Mouse (Mus musculus): ENCODE results near the gene Itpr2. TPM values are rescaled to one million over a fixed set of nuclear protein-coding genes. Genes with fewer than 3 reads are reported as not detected.

Itpr2 gene
- polyA plus RNA-seq, 1 experiment from 2014 or later, result 6.0 TPM

DNA sequence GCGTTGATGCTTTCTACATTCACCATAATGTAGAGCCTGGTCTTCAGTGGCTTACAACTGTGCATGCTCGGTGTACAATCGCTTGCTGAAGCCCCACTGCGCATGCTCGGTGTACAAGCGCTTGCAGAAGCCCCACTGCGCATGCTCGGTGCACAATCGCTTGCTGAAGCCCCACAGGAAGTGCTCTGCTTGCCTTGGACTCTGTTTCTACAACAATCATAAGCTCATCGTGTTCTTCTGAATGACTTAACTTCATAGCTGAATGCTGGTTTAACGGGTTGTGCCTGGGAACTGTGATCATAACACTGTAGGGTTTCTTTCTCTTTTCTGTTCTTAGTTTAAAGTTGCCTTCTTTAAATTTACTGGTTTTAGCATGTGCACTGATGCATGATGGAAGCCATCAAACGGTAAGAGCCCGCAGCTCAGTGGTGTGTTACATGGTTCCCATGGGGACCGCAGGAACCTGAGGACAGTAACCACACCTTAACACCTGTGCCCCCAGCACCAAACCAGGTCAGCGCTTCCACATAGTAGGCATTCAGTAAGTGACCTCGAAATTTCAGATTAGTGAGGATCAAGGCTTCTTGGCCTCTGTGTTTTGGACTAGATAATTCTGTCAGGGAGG, 90.5 kb downstream of the Itpr2 start:
- Histone ChIP-seq H3K27ac (replicated peaks; ENCODE audit: low read depth, low read length) (no peak overlapping the region), H3K4me3 (replicated peaks; ENCODE audit: low read depth, low read length) (no peak overlapping the region), H3K36me3 (ENCODE audit: control insufficient read depth, insufficient read depth, low read length) (no peaks in the 10 kb centered on the region), H3K4me2 (ENCODE audit: low read length) (no peak overlapping the region), H3K27me3 (ENCODE audit: control insufficient read depth, insufficient read depth, low read length) (no peaks in the 10 kb centered on the region), H3K9ac (replicated peaks; ENCODE audit: low read length) (no peak overlapping the region), H3K4me1 (ENCODE audit: control insufficient read depth, insufficient read depth, low read length) (no peaks in the 10 kb centered on the region), H3K9me3 (ENCODE audit: control insufficient read depth, low read length) (no peaks in the 10 kb centered on the region)
- no peak for DNase-seq
- no peak for ATAC-seq (ENCODE audit: low FRiP score, low TSS enrichment)
- 81% methylated on average over 16 of the region's 16 CpGs for WGBS

GRCm38 (mm10) chr6:146410427-146410810, 91.6 kb downstream of the Itpr2 start:
- no peaks in the 10 kb centered on the region for H3K36me3 ChIP-seq (ENCODE audit: control insufficient read depth, insufficient read depth, low read length)
- no peaks in the 10 kb centered on the region for H3K9me3 ChIP-seq (ENCODE audit: control insufficient read depth, low read length)
- H3K4me3 ChIP-seq (replicated peaks; ENCODE audit: low read depth, low read length), result no peak overlapping the region
- H3K4me1 ChIP-seq (ENCODE audit: control insufficient read depth, insufficient read depth, low read length), result no peaks in the 10 kb centered on the region
- 76% methylated on average over 6 of the region's 6 CpGs for WGBS
- H3K9ac ChIP-seq (replicated peaks; ENCODE audit: low read length), result no peak overlapping the region
- no peak overlapping the region for H3K27ac ChIP-seq (replicated peaks; ENCODE audit: low read depth, low read length)
- no peak overlapping the region for H3K4me2 ChIP-seq (ENCODE audit: low read length)
- no peak for ATAC-seq (ENCODE audit: low FRiP score, low TSS enrichment)
- no peaks in the 10 kb centered on the region for H3K27me3 ChIP-seq (ENCODE audit: control insufficient read depth, insufficient read depth, low read length)
- DNase-seq, result no peak

- WGBS, result 22% methylated on average over 10 of the region's 10 CpGs
- peak; percentile 90 for DNase-seq
- H3K4me3 ChIP-seq (replicated peaks; ENCODE audit: low read depth, low read length), result no peak overlapping the region
- H3K36me3 ChIP-seq (ENCODE audit: control insufficient read depth, insufficient read depth, low read length), result no peaks in the 10 kb centered on the region
- H3K9ac ChIP-seq (replicated peaks; ENCODE audit: low read length), result no peak overlapping the region
- H3K27ac ChIP-seq (replicated peaks; ENCODE audit: low read depth, low read length), result 0 out of 2 replicates have a peak overlapping the region, but pooled peaks have one; percentile 21
- no peaks in the 10 kb centered on the region for H3K9me3 ChIP-seq (ENCODE audit: control insufficient read depth, low read length)
- ATAC-seq (ENCODE audit: low FRiP score, low TSS enrichment), result peak; percentile 61; the same call in 1 of the 2 replicates
- no peaks in the 10 kb centered on the region for H3K27me3 ChIP-seq (ENCODE audit: control insufficient read depth, insufficient read depth, low read length)
- peak overlapping the region; percentile 2; the same call in 1 of the 2 replicates for H3K4me2 ChIP-seq (ENCODE audit: low read length)
- no peaks in the 10 kb centered on the region for H3K4me1 ChIP-seq (ENCODE audit: control insufficient read depth, insufficient read depth, low read length)
These were observed 92.2 kb downstream of the Itpr2 start for GRCm38 (mm10) chr6:146409692-146410426.

- Histone ChIP-seq H3K27me3 (ENCODE audit: control insufficient read depth, insufficient read depth, low read length) (no peaks in the 10 kb centered on the region), H3K4me2 (ENCODE audit: low read length) (no peak overlapping the region), H3K9me3 (ENCODE audit: control insufficient read depth, low read length) (no peaks in the 10 kb centered on the region), H3K9ac (replicated peaks; ENCODE audit: low read length) (no peak overlapping the region), H3K4me1 (ENCODE audit: control insufficient read depth, insufficient read depth, low read length) (no peaks in the 10 kb centered on the region), H3K4me3 (replicated peaks; ENCODE audit: low read depth, low read length) (no peak overlapping the region), H3K36me3 (ENCODE audit: control insufficient read depth, insufficient read depth, low read length) (no peaks in the 10 kb centered on the region), H3K27ac (replicated peaks; ENCODE audit: low read depth, low read length) (no peak overlapping the region)
- no peak for ATAC-seq (ENCODE audit: low FRiP score, low TSS enrichment)
- DNase-seq, result peak; percentile 59
- 51% methylated on average over 6 of the region's 6 CpGs for WGBS
These were observed 96.6 kb downstream of the Itpr2 start for GRCm38 (mm10) chr6:146405380-146405779.

DNA sequence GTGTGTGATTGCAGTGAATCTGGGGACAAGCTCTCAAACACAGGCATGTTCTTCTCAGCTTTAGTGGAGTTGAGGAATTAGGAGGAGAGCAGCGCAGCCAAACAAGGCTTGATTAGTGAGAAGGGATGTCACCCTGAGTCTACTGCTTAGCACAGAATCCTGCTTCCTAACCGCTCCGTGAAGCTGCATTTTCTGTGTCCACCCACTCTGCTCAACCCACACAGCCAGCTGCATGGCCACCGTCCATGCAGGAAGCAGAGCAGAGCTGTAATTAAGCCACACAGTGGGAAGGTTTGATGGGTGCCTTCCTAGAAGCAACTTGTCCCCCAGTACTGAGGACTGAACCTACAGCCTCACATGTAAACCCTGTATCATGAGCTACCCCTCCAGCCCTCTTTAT, 97.1 kb downstream of the Itpr2 start:
- Histone ChIP-seq H3K36me3 (ENCODE audit: control insufficient read depth, insufficient read depth, low read length) (no peaks in the 10 kb centered on the region), H3K9me3 (ENCODE audit: control insufficient read depth, low read length) (no peaks in the 10 kb centered on the region), H3K27ac (replicated peaks; ENCODE audit: low read depth, low read length) (no peak overlapping the region), H3K4me2 (ENCODE audit: low read length) (no peak overlapping the region), H3K27me3 (ENCODE audit: control insufficient read depth, insufficient read depth, low read length) (no peaks in the 10 kb centered on the region), H3K4me3 (replicated peaks; ENCODE audit: low read depth, low read length) (no peak overlapping the region), H3K4me1 (ENCODE audit: control insufficient read depth, insufficient read depth, low read length) (no peaks in the 10 kb centered on the region), H3K9ac (replicated peaks; ENCODE audit: low read length) (no peak overlapping the region)
- WGBS, result 90% methylated on average over 4 of the region's 4 CpGs
- no peak for ATAC-seq (ENCODE audit: low FRiP score, low TSS enrichment)
- DNase-seq, result no peak

DNA sequence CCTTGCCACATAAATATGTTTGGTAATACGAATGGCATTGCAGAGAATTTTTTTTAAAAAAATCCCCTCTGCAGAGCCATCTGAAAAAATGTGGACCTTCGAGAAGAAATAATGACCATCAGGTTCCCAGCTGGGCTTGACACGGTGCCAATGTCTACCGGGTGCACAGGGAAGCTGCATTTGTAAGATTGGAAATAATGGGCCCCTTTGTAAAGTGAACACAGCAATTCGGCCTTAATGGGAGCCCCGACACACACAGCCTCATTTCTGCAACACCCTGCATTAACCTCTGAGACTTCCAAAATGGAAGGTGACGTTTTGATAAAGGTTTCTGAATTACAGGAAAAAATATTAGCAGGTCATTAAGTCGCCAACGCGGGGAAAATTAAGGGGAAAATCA, 97.9 kb downstream of the Itpr2 start:
- Histone ChIP-seq H3K4me3 (replicated peaks; ENCODE audit: low read depth, low read length) (no peak overlapping the region), H3K27ac (replicated peaks; ENCODE audit: low read depth, low read length) (no peak overlapping the region), H3K4me1 (ENCODE audit: control insufficient read depth, insufficient read depth, low read length) (no peaks in the 10 kb centered on the region), H3K36me3 (ENCODE audit: control insufficient read depth, insufficient read depth, low read length) (no peaks in the 10 kb centered on the region), H3K27me3 (ENCODE audit: control insufficient read depth, insufficient read depth, low read length) (no peaks in the 10 kb centered on the region), H3K4me2 (ENCODE audit: low read length) (no peak overlapping the region), H3K9ac (replicated peaks; ENCODE audit: low read length) (no peak overlapping the region), H3K9me3 (ENCODE audit: control insufficient read depth, low read length) (no peaks in the 10 kb centered on the region)
- DNase-seq (peak; percentile 33), ATAC-seq (ENCODE audit: low FRiP score, low TSS enrichment) (no peak)
- 62% methylated on average over 10 of the region's 10 CpGs for WGBS

GRCm38 (mm10) chr6:146402905-146403642, 98.9 kb downstream of the Itpr2 start:
- Histone ChIP-seq H3K4me1 (ENCODE audit: control insufficient read depth, insufficient read depth, low read length) (no peaks in the 10 kb centered on the region), H3K4me3 (replicated peaks; ENCODE audit: low read depth, low read length) (no peak overlapping the region), H3K27me3 (ENCODE audit: control insufficient read depth, insufficient read depth, low read length) (no peaks in the 10 kb centered on the region), H3K36me3 (ENCODE audit: control insufficient read depth, insufficient read depth, low read length) (no peaks in the 10 kb centered on the region), H3K4me2 (ENCODE audit: low read length) (no peak overlapping the region), H3K9me3 (ENCODE audit: control insufficient read depth, low read length) (no peaks in the 10 kb centered on the region), H3K27ac (replicated peaks; ENCODE audit: low read depth, low read length) (no peak overlapping the region), H3K9ac (replicated peaks; ENCODE audit: low read length) (no peak overlapping the region)
- ATAC-seq (ENCODE audit: low FRiP score, low TSS enrichment), result no peak
- DNase-seq, result no peak
- WGBS, result 64% methylated on average over 6 of the region's 6 CpGs

- WGBS, result 76% methylated on average over 3 of the region's 3 CpGs
- no peak overlapping the region for H3K4me3 ChIP-seq (replicated peaks; ENCODE audit: low read depth, low read length)
- ATAC-seq (ENCODE audit: low FRiP score, low TSS enrichment), result no peak
These were observed 104.2 kb downstream of the Itpr2 start for GRCm38 (mm10) chr6:146397803-146398202.

More at GRCm38 (mm10) chr6:146397803-146398202, 104.2 kb downstream of the Itpr2 start:
- no peaks in the 10 kb centered on the region for H3K36me3 ChIP-seq (ENCODE audit: control insufficient read depth, insufficient read depth, low read length)
- no peak overlapping the region for H3K9ac ChIP-seq (replicated peaks; ENCODE audit: low read length)
- no peaks in the 10 kb centered on the region for H3K9me3 ChIP-seq (ENCODE audit: control insufficient read depth, low read length)
- no peak for DNase-seq
- H3K4me1 ChIP-seq (ENCODE audit: control insufficient read depth, insufficient read depth, low read length), result no peaks in the 10 kb centered on the region
- H3K27ac ChIP-seq (replicated peaks; ENCODE audit: low read depth, low read length), result no peak overlapping the region
- no peak overlapping the region for H3K4me2 ChIP-seq (ENCODE audit: low read length)
- H3K27me3 ChIP-seq (ENCODE audit: control insufficient read depth, insufficient read depth, low read length), result no peaks in the 10 kb centered on the region
